Mouse (Mus musculus) ES-E14 (cell line): ENCODE data around the gene Pelo.

Experiments
- CHD2 ChIP-seq: IDR thresholded peaks from 2 replicates; pipeline ENCODE4 v1.6.1; 2014; ENCODE audit warnings: mild to moderate bottlenecking, low read depth, low read length, inconsistent platforms
- HCFC1 ChIP-seq: IDR thresholded peaks from 2 replicates; pipeline ENCODE4 v1.6.1; 2012; ENCODE audit warnings: low read length, inconsistent platforms, borderline replicate concordance; ENCODE audit not compliant: insufficient read depth
- MAFK ChIP-seq: IDR thresholded peaks from 2 replicates; pipeline ENCODE4 v1.6.1; 2014; ENCODE audit warnings: mild to moderate bottlenecking, low read depth, low read length, inconsistent platforms; ENCODE audit not compliant: insufficient read depth
- ZC3H11A ChIP-seq: IDR thresholded peaks from 2 replicates; pipeline ENCODE4 v1.6.1; 2012; ENCODE audit warnings: low read depth, mild to moderate bottlenecking, inconsistent platforms, low read length, borderline replicate concordance

GRCm38 (mm10) chr13:115116930-115117621 lies 27.1 kb upstream of the Pelo start:
- TF ChIP-seq HCFC1 (no peak), CHD2 (no peak), MAFK (no peak), ZC3H11A (no peak)
